Mouse (Mus musculus): ENCODE measurements at regions not wholly inside any gene's neighbourhood (a gene's known extent, or its start where the extent isn't known, plus 50 kb on each side); places are given as distances from the start of the nearest gene placed in this dataset.

DNA sequence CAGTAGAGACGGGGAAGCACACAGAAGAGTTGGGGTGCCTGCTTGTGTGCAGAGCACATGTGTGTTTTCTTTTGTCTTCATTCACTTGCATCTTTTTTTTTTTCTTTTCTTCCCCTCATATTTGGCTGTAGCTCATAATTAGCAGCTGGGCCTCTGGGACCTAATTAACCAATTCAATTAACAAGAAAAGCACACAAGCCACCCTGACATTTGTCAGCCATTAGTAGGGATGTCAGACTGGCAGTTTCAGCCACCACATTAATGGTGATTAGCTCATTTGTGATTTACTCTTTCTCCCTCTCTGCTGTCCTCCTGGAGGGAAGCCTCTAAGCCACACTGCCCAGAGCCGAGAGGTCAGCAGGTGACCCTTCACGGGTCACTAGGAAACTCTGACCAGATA is 96.7 kb upstream of the Habp2 start:
- DNase-seq, result no peak

DNA sequence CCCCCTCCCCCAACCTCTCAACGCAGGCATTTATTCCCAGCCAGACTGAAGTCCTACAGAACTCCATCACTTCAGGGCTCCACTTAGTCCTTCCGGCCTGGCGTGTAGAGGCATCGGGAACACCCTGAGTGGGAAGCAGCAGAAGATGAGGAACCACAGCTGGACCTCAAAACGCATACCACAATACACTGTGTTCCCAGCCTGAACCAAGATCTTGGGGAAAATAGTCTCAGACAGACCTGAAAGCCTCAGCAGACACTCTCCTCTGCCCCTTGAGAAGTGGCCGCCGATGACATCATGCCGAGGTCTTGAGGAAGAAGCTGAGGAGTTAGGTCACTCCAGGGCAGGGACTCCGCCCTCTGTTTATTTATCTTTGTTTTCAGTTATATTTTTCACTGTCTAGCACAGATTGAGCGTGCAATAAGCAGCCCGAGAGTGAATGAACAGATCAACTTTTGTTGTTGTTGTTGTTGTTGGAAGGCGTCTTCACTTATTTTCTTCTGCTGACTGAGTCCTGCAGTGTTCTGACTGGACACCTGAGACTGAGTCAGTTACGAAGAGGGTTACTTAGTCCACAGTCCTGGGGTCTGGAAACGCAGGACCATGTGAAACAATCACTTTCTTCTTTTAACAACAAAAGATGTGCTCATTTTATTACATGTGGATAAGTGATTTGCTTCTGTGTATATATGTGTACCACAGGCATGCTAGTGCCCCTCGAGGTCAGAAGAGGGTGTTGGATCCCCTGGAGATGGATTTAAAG is 88.3 kb upstream of the Habp2 start:
- DNase-seq, result no peak

- DNase-seq, result no peak
Observed at GRCm38 (mm10) chr19:56199401-56200150, 87.4 kb upstream of the Habp2 start.

DNA sequence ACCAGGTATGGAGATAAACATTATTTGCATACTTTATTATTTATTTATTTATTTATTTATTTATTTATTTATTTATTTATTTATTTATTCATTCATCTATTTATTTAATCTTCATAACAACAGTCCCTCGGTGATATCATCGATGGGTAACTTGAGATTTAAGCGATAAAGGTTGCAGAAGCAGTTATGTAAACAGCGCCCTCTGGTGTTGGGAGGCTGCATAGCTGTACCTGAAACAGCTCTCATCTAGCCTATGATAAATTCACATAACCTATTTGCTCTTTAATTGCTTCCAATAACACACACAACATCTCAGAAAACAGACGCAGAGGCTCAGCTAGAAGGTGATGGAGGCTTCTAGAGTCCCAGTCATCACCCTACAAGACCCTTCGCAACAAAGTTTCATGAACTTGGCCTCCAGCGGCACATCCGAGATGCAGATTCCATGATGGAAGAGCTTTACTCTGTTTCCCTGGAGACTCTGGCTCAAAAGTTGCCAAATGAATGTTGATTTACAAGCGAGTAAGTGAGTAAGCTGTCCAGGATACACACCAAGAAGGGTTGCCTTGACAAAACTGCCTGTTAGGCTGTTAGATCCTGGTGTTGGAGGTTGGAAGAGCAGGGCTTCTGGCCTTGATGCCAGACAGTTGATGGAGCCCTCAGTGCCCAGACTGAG is 85.8 kb upstream of the Habp2 start:
- peak in 1 of 2 experiments; percentile 24 for DNase-seq

- DNase-seq, result peak in 1 of 2 experiments; percentile 33
Observed at GRCm38 (mm10) chr19:56201738-56202480, 85.0 kb upstream of the Habp2 start.

DNA sequence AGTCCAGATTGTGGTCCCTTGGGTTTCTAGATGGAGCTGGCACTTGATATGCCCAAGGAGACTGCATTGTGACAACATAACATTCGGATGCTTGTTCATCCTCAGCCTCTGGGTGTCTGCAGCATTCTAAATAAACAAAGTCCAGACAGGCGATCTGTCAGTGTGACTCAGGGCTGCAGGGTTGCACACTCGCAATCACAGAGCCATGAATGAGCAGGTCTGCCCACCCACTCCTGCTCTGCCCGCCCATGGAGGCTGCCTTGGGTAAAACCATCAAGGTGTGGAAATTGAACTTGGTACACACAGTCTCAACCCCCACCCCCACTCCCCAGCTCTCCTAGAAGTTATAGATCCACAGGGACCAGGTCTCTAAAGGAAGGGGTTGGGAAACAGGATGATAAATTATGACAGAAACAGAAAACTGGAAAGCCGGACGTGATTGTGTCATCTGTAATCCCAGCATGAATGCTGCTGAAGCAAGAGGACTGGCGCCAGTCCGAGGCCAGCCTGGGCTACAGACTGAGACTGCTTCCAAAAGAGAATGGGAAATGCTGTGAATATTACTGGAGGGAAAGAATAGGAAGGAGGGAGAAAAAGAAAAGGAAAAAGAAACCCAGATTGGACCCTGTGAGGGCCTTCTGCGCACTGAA is 84.3 kb upstream of the Habp2 start:
- DNase-seq, result no peak

GRCm38 (mm10) chr19:56218536-56218935 is 68.4 kb upstream of the Habp2 start:
- DNase-seq, result no peak

GRCm38 (mm10) chr19:56220724-56221407 is 66.1 kb upstream of the Habp2 start:
- no peak for DNase-seq

DNA sequence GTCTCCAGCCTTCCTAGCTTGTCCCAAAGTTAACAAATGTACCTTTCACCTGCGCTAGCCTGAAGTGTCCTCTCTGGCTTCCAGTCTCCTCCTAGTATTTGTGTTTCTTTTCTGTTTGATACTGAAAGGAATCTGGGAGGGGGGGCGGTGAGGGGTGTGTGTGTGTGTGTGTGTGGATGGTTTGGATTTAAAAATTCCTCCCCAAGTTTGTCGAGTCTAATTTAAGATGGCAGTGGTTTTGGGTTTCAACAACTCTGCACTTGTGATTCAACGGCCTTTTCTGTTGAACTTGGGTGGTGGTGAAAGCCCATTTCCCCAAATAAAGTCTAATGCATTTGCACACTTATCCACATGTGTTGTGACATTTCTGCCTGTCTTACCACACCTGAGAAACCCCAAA is 64.4 kb upstream of the Habp2 start:
- DNase-seq, result no peak

DNA sequence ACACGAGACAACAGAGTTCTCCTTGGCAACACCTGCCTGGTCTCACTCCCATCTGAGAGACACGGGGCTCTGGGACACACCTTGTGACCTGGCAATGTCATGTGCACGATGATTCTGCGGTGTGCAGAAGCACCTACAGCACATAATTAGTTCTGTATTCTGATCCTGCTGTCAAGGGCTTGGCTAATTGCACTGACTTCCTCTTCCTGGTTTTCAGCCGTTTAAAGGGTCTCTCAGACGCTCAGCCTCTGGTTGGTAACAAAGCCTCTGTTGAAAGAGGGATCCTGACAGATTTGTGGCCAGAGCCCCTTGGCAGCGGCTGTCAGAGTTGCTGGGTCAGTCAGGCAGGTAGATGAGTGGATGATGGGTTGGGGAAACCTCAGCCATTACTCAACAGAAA is 61.9 kb upstream of the Habp2 start:
- no peak for DNase-seq

GRCm38 (mm10) chr19:56225518-56225917 is 61.4 kb upstream of the Habp2 start:
- no peak for DNase-seq

- no peak for DNase-seq
Observed at GRCm38 (mm10) chr19:56228586-56228985, 58.4 kb upstream of the Habp2 start.

DNA sequence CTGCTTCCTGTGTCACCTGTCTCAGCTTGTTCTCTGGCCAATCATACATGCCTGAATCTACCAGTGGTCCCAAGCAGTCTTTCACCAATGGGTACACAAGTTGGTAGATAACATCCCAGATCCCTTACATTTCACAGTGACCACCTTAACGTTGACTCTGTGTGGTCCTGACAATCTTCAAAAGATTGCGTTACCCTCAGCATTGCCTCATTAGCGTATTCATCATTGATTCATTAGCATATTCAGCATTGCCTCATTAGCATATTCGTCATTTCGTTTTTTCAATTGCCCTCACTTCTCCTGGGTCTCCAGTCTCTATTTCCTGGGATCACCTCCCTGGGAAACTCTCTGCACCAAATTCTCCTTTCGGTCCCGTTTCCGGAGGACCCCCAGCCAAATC is 55.5 kb upstream of the Habp2 start:
- no peak for DNase-seq

DNA sequence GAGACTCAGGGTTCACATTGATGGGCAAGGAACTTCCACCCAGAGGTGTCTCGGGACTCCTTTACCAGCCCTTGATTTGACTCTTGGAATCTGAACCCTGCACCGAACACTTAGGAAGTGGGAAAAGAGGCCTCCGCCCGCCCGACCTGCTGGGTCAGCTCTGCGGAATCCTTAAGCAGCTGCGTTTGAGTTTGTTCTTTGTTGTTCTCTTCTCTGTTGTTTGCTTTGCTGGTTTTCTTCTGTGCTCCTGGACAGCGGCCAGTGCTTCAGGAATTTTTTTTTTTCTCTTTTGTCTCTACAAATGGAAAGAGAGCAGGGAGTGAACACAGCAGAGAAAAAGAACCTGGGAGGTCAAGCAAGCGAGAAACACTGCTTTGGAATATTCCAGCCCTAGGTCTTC is 55.1 kb upstream of the Habp2 start:
- no peak for DNase-seq

DNA sequence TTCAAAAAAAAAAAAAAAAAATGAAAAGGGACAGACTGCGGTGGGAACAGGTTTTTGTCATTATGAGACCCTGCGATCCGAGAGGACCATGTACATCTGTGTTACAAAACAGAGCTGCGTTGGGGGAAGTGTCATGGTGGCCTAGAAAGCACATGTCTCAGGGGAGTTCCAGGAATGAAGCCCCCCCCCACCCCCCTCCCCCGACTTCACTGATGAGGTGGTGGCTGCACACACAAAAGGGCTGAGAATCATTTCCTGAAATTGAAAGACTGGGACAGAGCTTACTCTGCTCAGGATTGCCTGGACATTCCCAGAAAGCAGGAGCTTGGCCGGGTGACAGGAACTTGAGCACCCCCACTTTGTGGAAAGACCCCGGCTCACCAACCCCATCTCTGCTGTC is 54.7 kb upstream of the Habp2 start:
- no peak for DNase-seq

- DNase-seq, result no peak
Observed at GRCm38 (mm10) chr19:56232950-56233349, 54.0 kb upstream of the Habp2 start.

GRCm38 (mm10) chr19:56235040-56235439 is 51.9 kb upstream of the Habp2 start:
- no peak for DNase-seq
